Mouse (Mus musculus) T-helper 1 cell (primary cell): ENCODE measurements around the gene Prpf3.
"Not testable (repeated sequence)": the region's sequence is repeated elsewhere in the genome, so short reads cannot be mapped to it uniquely, and the experiment has no call there.

Source experiments
- in situ Hi-C: fragments of 300-600 bp; cut with MboI, MseI; formaldehyde crosslinking; loops from one replicate; pipeline ENCODE4 v1.15.1; 2025; ENCODE audit warnings: high pct_unique_total_duplicates

Prpf3 gene

GRCm38 (mm10) chr3:95855502-95856089, at the start of gene Prpf3:
Gene Prpf3 (minus strand): TSS chr3:95855885.
- in situ Hi-C loops, result no loop called here

DNA sequence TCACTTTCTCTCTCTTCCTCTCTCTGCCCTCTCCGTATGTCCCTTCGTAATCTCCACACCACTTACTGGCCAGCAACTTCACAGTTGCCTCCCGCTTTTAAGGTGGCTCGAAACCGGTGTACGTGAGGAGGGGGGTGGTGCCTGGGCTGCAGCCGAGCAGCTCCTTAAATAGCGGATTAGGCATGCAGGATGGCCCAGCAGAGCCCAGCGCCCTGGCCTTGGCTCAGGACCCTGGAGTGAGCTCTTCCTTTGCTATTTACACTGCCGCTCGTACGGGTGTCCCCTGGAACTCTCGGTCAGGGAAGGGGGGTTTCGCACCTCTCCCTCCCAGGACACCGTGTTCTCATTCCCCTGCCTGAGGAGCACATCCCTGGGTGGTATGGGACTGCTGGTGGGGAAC, 48.9 kb upstream of the Prpf3 start, which contains the start of gene Car14:
Gene Car14, minus strand, starts transcription at position 124 of the 400 bp plus-strand sequence.
- in situ Hi-C loops, result no loop called here

DNA sequence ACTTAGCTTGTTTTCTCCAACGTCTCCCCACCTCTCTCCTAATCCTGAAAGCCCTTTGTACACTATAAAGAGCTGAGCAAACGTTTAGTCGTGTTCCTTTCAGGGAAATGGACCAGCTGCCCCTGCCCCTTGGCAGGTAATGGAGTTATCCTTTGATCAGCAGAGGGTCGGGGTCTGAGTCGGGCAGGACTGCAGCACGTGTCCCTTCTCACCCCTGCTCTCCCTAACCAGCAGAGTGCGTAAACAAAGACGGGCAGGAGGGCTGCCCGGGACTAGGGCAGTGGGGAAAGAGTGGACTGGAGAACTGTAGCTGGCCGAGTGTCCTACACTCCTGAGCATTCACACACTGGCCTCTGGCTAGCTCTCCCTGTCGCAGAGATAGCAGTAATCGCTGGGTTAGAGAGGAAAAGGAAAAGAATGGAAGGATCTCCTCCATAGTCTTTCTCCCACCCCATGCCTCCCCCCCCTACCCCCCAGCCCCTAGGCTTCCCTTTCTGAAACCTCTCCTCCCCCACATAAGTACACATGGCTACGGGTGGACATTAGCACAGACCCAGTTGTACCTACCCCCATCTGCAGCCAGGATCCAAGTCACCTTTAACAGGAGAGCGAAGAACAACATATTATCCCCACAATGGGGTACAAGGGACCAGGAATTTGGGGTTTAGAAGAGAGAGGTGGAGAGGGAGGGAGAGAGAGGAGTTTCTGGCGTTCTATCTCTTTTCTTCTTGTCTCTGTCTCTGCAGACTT, 48.2 kb upstream of the Prpf3 start:
- in situ Hi-C loops, result no loop called here

GRCm38 (mm10) chr3:95902643-95903042, 47.0 kb upstream of the Prpf3 start:
- in situ Hi-C loops, result no loop called here

DNA sequence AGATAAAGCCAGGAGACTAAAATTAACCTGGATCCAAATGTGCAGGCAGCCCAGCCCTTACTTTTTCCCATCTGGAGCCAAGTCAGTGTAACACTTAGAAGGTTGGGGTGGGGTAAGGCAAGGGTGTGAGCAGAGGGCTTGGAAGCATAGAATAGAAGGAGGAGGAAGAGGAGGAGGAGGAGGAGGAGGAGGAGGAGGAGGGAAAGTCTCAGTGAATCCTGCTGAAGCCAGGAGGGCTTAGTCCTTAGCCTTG, 46.6 kb upstream of the Prpf3 start:
- in situ Hi-C loops, result no loop called here

DNA sequence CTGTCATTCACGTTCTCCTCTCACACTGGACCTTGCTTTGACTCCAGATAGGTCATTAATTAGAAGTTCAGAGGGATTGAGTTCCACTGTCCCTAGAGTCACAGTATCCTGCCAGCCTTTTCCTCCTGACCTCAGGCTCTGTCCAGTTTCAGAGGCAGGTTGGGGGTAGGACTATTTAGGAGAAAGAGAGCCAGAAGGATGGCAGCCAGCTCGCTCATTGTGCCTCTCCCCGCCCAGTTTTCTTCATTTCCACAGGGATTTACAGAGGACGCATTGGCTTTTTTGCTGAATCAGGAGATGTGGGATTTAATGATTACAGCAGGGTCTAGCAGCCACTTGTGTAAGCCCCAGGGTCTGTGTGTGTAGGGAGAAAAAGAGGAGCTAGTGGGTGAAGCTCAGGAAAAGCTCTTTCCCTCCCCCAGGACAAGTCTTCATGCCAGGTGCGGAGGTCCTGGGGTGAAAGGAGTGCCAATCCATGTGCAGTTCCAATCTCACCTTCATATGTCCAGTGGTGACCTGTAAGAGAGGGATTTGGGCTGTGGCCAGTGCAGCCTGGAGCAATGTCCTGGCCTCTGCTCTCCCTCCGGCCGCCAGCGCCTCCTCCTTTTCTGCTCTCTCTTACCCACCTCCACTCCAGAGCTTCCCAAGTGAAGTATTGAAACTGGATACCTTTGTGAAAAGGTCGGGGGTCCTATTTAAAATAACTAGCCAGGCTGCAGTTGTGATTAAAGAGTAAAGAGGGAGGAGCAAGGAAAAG, 46.1 kb upstream of the Prpf3 start:
- in situ Hi-C loops, result no loop called here

DNA sequence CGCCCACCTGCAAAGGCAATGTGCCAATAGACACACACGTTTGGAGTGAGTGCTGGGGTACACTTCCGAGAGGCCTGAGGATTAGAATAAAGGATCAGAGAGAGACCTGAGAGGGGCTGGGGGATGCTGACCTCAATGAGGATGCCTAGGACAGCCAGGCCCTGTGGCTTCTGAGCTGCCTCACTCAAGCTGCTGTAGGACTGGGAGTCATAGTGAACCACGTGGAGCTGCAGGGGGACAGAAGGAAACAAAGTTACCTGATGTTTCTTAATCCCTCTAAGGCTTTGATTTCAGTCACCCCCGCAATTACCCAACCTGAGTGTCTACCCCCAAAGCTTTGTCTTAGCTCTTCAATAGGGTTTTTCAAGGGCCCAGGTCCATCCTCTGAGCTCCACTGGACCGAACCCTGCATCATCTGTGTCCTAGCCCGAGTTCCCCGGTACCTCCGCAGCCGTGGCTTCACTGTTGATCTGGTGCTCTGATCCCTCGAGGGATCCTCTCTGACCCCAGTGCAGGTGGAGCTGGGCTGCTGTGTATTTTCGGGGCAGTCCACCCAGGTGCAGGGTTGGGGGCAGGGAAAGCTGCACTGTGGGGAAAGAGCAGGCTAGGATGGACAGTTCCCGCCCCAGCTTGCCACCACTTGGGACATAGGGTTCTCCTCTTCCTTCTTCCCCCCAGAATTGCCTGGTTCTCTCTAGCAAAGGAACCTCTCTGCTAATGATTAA, 44.3 kb upstream of the Prpf3 start:
- in situ Hi-C loops, result no loop called here

GRCm38 (mm10) chr3:95895501-95895900, 39.8 kb upstream of the Prpf3 start:
- in situ Hi-C loops, result not testable (repeated sequence)

GRCm38 (mm10) chr3:95894317-95895160, 38.9 kb upstream of the Prpf3 start:
- in situ Hi-C loops, result no loop called here

GRCm38 (mm10) chr3:95893606-95894316, 38.1 kb upstream of the Prpf3 start, which contains the start of gene Aph1a:
Gene Aph1a (plus strand): TSS chr3:95893969.
- in situ Hi-C loops, result not testable (repeated sequence)

DNA sequence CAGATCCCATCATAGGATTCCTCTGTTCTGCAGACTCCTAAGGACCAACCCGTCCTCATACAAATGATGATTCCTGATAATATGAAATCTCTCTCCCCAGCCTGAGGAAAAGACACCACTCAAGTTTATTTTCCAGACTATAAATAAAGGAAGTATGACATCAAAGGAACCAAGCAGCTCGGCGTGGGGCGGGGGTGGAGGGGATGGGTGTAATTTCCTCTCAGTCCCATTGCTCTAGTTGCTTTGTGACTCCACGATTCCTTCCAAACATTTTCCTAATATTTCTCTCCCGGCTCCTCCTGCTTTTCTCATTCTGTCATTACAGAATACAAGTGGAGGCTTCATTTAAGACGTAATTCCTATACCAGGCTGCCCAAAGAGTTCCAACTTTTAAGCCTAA, 37.4 kb upstream of the Prpf3 start:
- in situ Hi-C loops, result no loop called here

- in situ Hi-C loops, result no loop called here
These were observed 36.7 kb upstream of the Prpf3 start for GRCm38 (mm10) chr3:95892066-95893052.

- in situ Hi-C loops, result no loop called here
These were observed 35.8 kb upstream of the Prpf3 start, which contains the start of gene BC028528 for GRCm38 (mm10) chr3:95891211-95892065. Gene BC028528 (minus strand): TSS chr3:95892005.

- in situ Hi-C loops, result no loop called here
These were observed 34.0 kb upstream of the Prpf3 start for GRCm38 (mm10) chr3:95889664-95890063.

GRCm38 (mm10) chr3:95887596-95887995, 31.9 kb upstream of the Prpf3 start:
- in situ Hi-C loops, result no loop called here

GRCm38 (mm10) chr3:95884400-95884799, 28.7 kb upstream of the Prpf3 start:
- in situ Hi-C loops, result no loop called here

GRCm38 (mm10) chr3:95882816-95883425, 27.2 kb upstream of the Prpf3 start:
- in situ Hi-C loops, result no loop called here
